Mouse (Mus musculus) ES-Bruce4 (cell line): Measurements from ENCODE around the gene A030003K21Rik.

ENCODE experiments used
- CTCF ChIP-seq: IDR thresholded peaks from one replicate; pipeline ENCODE4 v1.8.1; 2011; ENCODE audit warnings: low read depth, low read length
- POLR2A ChIP-seq: IDR thresholded peaks from one replicate; pipeline ENCODE4 v1.8.1; 2011; ENCODE audit warnings: low read length; ENCODE audit not compliant: insufficient read depth

DNA sequence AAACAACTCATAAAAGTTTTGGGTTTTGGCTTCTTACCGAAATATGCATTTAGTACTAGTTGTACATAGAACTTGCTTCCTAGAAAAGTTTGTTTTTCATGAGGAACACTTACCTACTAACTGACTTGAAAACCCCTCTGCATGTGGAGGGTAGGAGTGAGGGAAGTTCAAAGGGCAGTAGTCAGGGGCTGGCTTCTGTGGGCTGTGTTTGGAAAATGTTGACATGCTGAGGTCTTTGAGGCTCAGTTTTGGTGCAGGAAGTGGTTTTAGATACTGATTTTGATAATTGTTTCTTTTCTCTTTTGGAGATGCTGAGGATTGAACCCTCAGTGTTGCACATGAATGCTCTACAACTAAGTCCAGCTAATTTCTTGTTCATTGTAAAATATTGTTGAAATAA, 42.6 kb downstream of the A030003K21Rik start:
- TF ChIP-seq CTCF (no peak), POLR2A (no peak)
